ENCODE assay signal across 8 mouse cellular contexts in the genomic region with DNA sequence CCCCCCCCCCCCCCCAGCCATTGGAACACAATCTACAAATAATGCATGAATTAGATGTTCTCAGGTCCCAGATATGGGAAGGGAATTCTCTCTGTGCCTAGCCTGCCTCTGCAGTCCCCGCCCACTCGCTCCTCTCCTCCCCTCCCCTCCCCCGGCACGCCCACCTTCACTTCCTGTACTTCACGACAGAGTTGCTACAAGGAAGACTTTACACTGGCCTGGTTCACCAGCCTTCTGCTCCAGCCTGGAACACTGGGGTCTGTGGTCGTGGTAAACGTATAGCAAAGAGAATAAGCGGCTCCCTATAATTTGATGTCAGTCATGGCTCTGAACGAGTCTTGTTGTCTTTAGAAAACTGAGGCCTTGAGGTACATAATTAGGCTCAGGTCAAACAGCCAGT. TPM values are rescaled to one million over a fixed set of nuclear protein-coding genes. Genes with fewer than 3 reads are reported as not detected.
DNase-seq lines count a peak whose midpoint lies in the region; ATAC-seq lines count a peak whose summit lies in the region.

No protein-coding gene starts in this region.

- H3K9me3 ChIP-seq in embryonic facial prominence, embryonic 14.5 days (ENCODE audit: control insufficient read depth, low read length) = no peaks in the 10 kb centered on the region
- no peaks in the 10 kb centered on the region for H3K9me3 ChIP-seq in liver, embryonic 12.5 days (replicated peaks)
- H3K9me3 ChIP-seq in hindbrain, embryonic 12.5 days (replicated peaks) = no peaks in the 10 kb centered on the region

- no peak overlapping the region for H3K4me3 ChIP-seq in embryonic facial prominence, embryonic 14.5 days (ENCODE audit: low read depth, low read length)
- H3K4me3 ChIP-seq in liver, embryonic 12.5 days = 0 out of 2 replicates have a peak overlapping the region, but pooled peaks have one; percentile 4
- H3K4me3 ChIP-seq in hindbrain, embryonic 12.5 days = no peak overlapping the region

- WGBS in embryonic facial prominence, embryonic 14.5 days = 26% methylated on average over 9 of the region's 9 CpGs
- 25% methylated on average over 9 of the region's 9 CpGs for WGBS in liver, embryonic 12.5 days (ENCODE audit: insufficient replicate concordance)
- WGBS in hindbrain, embryonic 12.5 days = 48% methylated on average over 9 of the region's 9 CpGs

- H3K36me3 ChIP-seq in embryonic facial prominence, embryonic 14.5 days (ENCODE audit: control insufficient read depth, insufficient read depth, low read length) = no peaks in the 10 kb centered on the region
- H3K36me3 ChIP-seq in liver, embryonic 12.5 days = no peaks in the 10 kb centered on the region
- H3K36me3 ChIP-seq in hindbrain, embryonic 12.5 days = no peaks in the 10 kb centered on the region

- H3K4me1 ChIP-seq in embryonic facial prominence, embryonic 14.5 days (ENCODE audit: control insufficient read depth, insufficient read depth, low read length) = peaks cover 9% of the 10 kb centered on the region; the same call in 1 of the 2 replicates
- peaks cover 29% of the 10 kb centered on the region for H3K4me1 ChIP-seq in liver, embryonic 12.5 days
- H3K4me1 ChIP-seq in hindbrain, embryonic 12.5 days = no peaks in the 10 kb centered on the region

- H3K9ac ChIP-seq in embryonic facial prominence, embryonic 14.5 days (ENCODE audit: low read depth, low read length) = no peak overlapping the region
- no peak overlapping the region for H3K9ac ChIP-seq in liver, embryonic 12.5 days
- no peak overlapping the region for H3K9ac ChIP-seq in hindbrain, embryonic 12.5 days

- H3K27me3 ChIP-seq in embryonic facial prominence, embryonic 14.5 days (replicated peaks; ENCODE audit: control insufficient read depth, insufficient read depth, low read length) = 0 out of 2 replicates have a peak, but pooled peaks cover 4% of the 10 kb centered on the region
- H3K27me3 ChIP-seq in liver, embryonic 12.5 days (replicated peaks) = peaks cover 20% of the 10 kb centered on the region
- H3K27me3 ChIP-seq in hindbrain, embryonic 12.5 days = 0 out of 2 replicates have a peak, but pooled peaks cover 11% of the 10 kb centered on the region

- peak overlapping the region; percentile 4; the same call in 1 of the 2 replicates for H3K4me2 ChIP-seq in embryonic facial prominence, embryonic 14.5 days (ENCODE audit: low read depth, low read length)
- peak overlapping the region; percentile 42 for H3K4me2 ChIP-seq in liver, embryonic 12.5 days
- no peak overlapping the region for H3K4me2 ChIP-seq in hindbrain, embryonic 12.5 days (replicated peaks)

- ATAC-seq in embryonic facial prominence, embryonic 14.5 days (ENCODE audit: low read depth) = peak; percentile 55; the same call in 1 of the 2 replicates
- 0 out of 2 replicates have a peak, but pooled peaks have one; percentile 27 for ATAC-seq in liver, embryonic 12.5 days
- ATAC-seq in frontal cortex, adult (ENCODE audit: low TSS enrichment) = no peak
- ATAC-seq in hindbrain, embryonic 12.5 days (ENCODE audit: low FRiP score) = no peak

- DNase-seq in retina, postnatal 1 day = peak; percentile 39
- DNase-seq in retina, embryonic 14.5 days (ENCODE audit: low spot score) = no peak
- DNase-seq in embryonic facial prominence, embryonic 14.5 days (ENCODE audit: low spot score) = no peak
- DNase-seq in spleen, postnatal 36 days (ENCODE audit: low spot score in 2 of 2) = peak; percentile 81 to 85
- DNase-seq in layer of hippocampus, postnatal 10 days (ENCODE audit: low spot score in 2 of 2) = no peak

- no peak overlapping the region for H3K27ac ChIP-seq in embryonic facial prominence, embryonic 14.5 days (replicated peaks; ENCODE audit: low read depth, low read length)
- H3K27ac ChIP-seq in liver, embryonic 12.5 days = no peak overlapping the region
- H3K27ac ChIP-seq in hindbrain, embryonic 12.5 days = no peak overlapping the region

RNA-seq across cellular contexts. Expression of gene Traf1, which starts 3.7 kb away (rescaled TPM):
- 3.9 and 5.7 TPM in 2 replicates for polyA plus RNA-seq in embryonic facial prominence, embryonic 14.5 days (2014; fragmentation: Nextera tagmentation; extraction: Ambion mirVana)
- 0.12 and 0.27 TPM in 2 replicates for polyA plus RNA-seq in liver, embryonic 12.5 days (2016; fragmentation: Nextera tagmentation; extraction: Ambion mirVana)
- total RNA-seq in layer of hippocampus, postnatal 10 days (2021) = 1 to 10 TPM in 1 of 2 experiments, under 1 TPM in 1; 0.94 to 2.4 TPM
- 1.1 and 2.3 TPM in 2 replicates for polyA plus RNA-seq in hindbrain, embryonic 12.5 days (2016; fragmentation: Nextera tagmentation; extraction: Ambion mirVana)

RNA-seq across cellular contexts. Expression of gene Phf19, which starts 51.5 kb away (rescaled TPM):
- polyA plus RNA-seq in embryonic facial prominence, embryonic 14.5 days (2014; fragmentation: Nextera tagmentation; extraction: Ambion mirVana) = 10.8 and 12.2 TPM in 2 replicates
- 3.1 and 3.7 TPM in 2 replicates for polyA plus RNA-seq in liver, embryonic 12.5 days (2016; fragmentation: Nextera tagmentation; extraction: Ambion mirVana)
- total RNA-seq in layer of hippocampus, postnatal 10 days (2021) = 1 to 10 TPM; 1.9 to 3.4 TPM
- polyA plus RNA-seq in hindbrain, embryonic 12.5 days (2016; fragmentation: Nextera tagmentation; extraction: Ambion mirVana) = 1.6 TPM in 2 replicates

Comparison
In these comparisons a context has a peak if more than half of its experiments do, and no peak if none do; other contexts are left out.
1. DNase-seq: peak in retina, postnatal 1 day (single experiment) and spleen, postnatal 36 days (2 of 2); none in retina, embryonic 14.5 days (single experiment), embryonic facial prominence, embryonic 14.5 days (single experiment) and layer of hippocampus, postnatal 10 days (0 of 2).
2. ATAC-seq: peak in embryonic facial prominence, embryonic 14.5 days (single experiment) and liver, embryonic 12.5 days (single experiment); none in frontal cortex, adult (single experiment) and hindbrain, embryonic 12.5 days (single experiment).